In the genomic region with DNA sequence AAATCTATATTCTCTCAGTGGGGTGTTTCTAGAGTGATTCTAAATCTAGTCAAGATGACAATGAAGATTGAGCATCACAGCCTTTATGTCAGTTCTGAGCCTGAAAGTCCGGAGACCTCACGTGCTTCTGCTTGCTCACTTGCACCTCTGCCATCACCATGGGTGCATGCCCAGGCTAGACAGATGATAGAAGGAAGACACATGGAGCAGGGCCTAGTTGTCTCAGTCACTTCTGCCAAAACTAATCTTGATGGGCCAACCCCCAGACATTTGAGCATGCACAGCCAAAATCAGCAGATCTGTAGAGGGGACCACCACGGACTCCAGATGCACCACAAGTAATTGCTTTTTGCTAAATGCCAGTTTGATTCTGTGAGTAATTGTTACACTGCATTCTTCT, we compare ENCODE assay signal across 16 mouse cellular contexts.
A peak's percentile ranks its signal among the peaks of the same experiment; 100 is the strongest.
DNase-seq lines count a peak whose midpoint lies in the region; ATAC-seq and TF ChIP-seq lines count a peak whose summit lies in the region.
"Had no signal": no experiment of that assay in that cellular context is flagged by ENCODE, and none has a peak within 500 bp of the region (broad histone marks: within the 10 kb centered on the region; RNA-seq: fewer than 3 reads in every experiment).

No protein-coding gene starts in this region.

- no peaks in the 10 kb centered on the region for H3K27me3 ChIP-seq in forebrain, postnatal 0 days (ENCODE audit: insufficient read depth, low read length)
- peaks cover 12% of the 10 kb centered on the region; the same call in 1 of the 2 replicates for H3K27me3 ChIP-seq in forebrain, embryonic 10.5 days (ENCODE audit: poor library complexity, severe bottlenecking)
- H3K27me3 ChIP-seq: forebrain, embryonic 13.5 days; heart, embryonic 12.5 days had no signal

- H3K27ac ChIP-seq in forebrain, postnatal 0 days (ENCODE audit: low read depth, low read length): no peak overlapping the region
- H3K27ac ChIP-seq in forebrain, embryonic 10.5 days: no peak overlapping the region
- H3K27ac ChIP-seq: embryonic facial prominence, embryonic 13.5 days; forebrain, embryonic 13.5 days; gastrocnemius, adult 2 months had no signal

- no peak for TF ChIP-seq CTCF in forebrain, postnatal 0 days (IDR thresholded peaks at IDR 0.05; ENCODE audit: low read depth)

- no peaks in the 10 kb centered on the region for H3K36me3 ChIP-seq in forebrain, postnatal 0 days (ENCODE audit: insufficient read depth)
- H3K36me3 ChIP-seq in forebrain, embryonic 10.5 days (replicated peaks): no peaks in the 10 kb centered on the region
- H3K36me3 ChIP-seq: embryonic facial prominence, embryonic 13.5 days; heart, embryonic 12.5 days had no signal

- no peak overlapping the region for H3K4me3 ChIP-seq in forebrain, postnatal 0 days (ENCODE audit: low read depth, low read length)
- H3K4me3 ChIP-seq in forebrain, embryonic 10.5 days: no peak overlapping the region
- H3K4me3 ChIP-seq: embryonic facial prominence, embryonic 13.5 days; forebrain, embryonic 13.5 days; gastrocnemius, adult 2 months; heart, embryonic 12.5 days had no signal

- no peak overlapping the region for H3K4me2 ChIP-seq in forebrain, postnatal 0 days (ENCODE audit: low read depth)
- H3K4me2 ChIP-seq: embryonic facial prominence, embryonic 13.5 days; forebrain, embryonic 13.5 days; heart, embryonic 12.5 days had no signal

- intact Hi-C loops in left cerebral cortex, postnatal 4 days (cut with DNase I): no loop called here

- WGBS in forebrain, postnatal 0 days: 74% methylated on average over 3 of the region's 3 CpGs
- 93% methylated on average over 3 of the region's 3 CpGs for WGBS in forebrain, embryonic 10.5 days

- H3K9me3 ChIP-seq in forebrain, postnatal 0 days (ENCODE audit: low read length): no peaks in the 10 kb centered on the region
- H3K9me3 ChIP-seq in forebrain, embryonic 10.5 days: no peaks in the 10 kb centered on the region
- H3K9me3 ChIP-seq: embryonic facial prominence, embryonic 13.5 days; forebrain, embryonic 13.5 days; heart, embryonic 12.5 days had no signal

- ATAC-seq in forebrain, postnatal 0 days: peak; percentile 58; the same call in 1 of the 2 replicates
- ATAC-seq: forebrain, embryonic 13.5 days; hindbrain, embryonic 16.5 days had no signal

- H3K9ac ChIP-seq in forebrain, postnatal 0 days: no peak overlapping the region
- H3K9ac ChIP-seq: embryonic facial prominence, embryonic 13.5 days; forebrain, embryonic 13.5 days; heart, embryonic 12.5 days had no signal

- no peaks in the 10 kb centered on the region for H3K4me1 ChIP-seq in forebrain, postnatal 0 days (ENCODE audit: insufficient read depth)
- no peaks in the 10 kb centered on the region for H3K4me1 ChIP-seq in forebrain, embryonic 10.5 days
- H3K4me1 ChIP-seq: embryonic facial prominence, embryonic 13.5 days; forebrain, embryonic 13.5 days; heart, embryonic 12.5 days had no signal

- DNase-seq in forebrain, postnatal 0 days: no peak
- no peak for DNase-seq in forebrain, embryonic 10.5 days (ENCODE audit: extremely low spot score, low spot score)
- peak; percentile 68 for DNase-seq in left cerebral cortex, postnatal 4 days
- no peak for DNase-seq in left cerebral cortex, adult 8-10 months (ENCODE audit: low spot score in 2 of 2)
- peak; percentile 8 for DNase-seq in NIH3T3 (ENCODE audit: low read depth)
- DNase-seq in brain, adult 2 months (ENCODE audit: low read depth, low spot score): peak; percentile 29
- DNase-seq: adrenal gland, adult 8-10 months; adrenal gland, postnatal 36 days; cerebellum, postnatal 36 days; gastrocnemius, adult 2 months; gastrocnemius, postnatal 25 days; heart, postnatal 36 days had no signal

Comparison
In these comparisons a context has a peak if more than half of its experiments do, and no peak if none do; other contexts are left out.
1. DNase-seq: peak in left cerebral cortex, postnatal 4 days (single experiment), NIH3T3 (single experiment) and brain, adult 2 months (single experiment); none in forebrain, postnatal 0 days (single experiment), forebrain, embryonic 10.5 days (single experiment) and left cerebral cortex, adult 8-10 months (0 of 2).